In genomic region chr1:105093875-105094274, GRCm38 (mm10) we compare ENCODE assay signal across 28 mouse cellular contexts.
A peak's percentile ranks its signal among the peaks of the same experiment; 100 is the strongest.
DNase-seq lines count a peak whose midpoint lies in the region; ATAC-seq and TF ChIP-seq lines count a peak whose summit lies in the region.
"Had no signal": no experiment of that assay in that cellular context is flagged by ENCODE, and none has a peak within 500 bp of the region (broad histone marks: within the 10 kb centered on the region; RNA-seq: fewer than 3 reads in every experiment).

No protein-coding gene starts in this region.

- H3K9ac ChIP-seq in CH12.LX (ENCODE audit: insufficient read depth, low read depth) = no peak overlapping the region
- no peak overlapping the region for H3K9ac ChIP-seq in forebrain, embryonic 16.5 days (replicated peaks; ENCODE audit: low read depth, low read length)
- H3K9ac ChIP-seq: hindbrain, embryonic 15.5 days; limb, embryonic 15.5 days; liver, embryonic 13.5 days; midbrain, embryonic 13.5 days had no signal

- TF ChIP-seq EP300 in CH12.LX (IDR thresholded peaks at IDR 0.05; ENCODE audit: low read length) = no peak

- peaks cover 8% of the 10 kb centered on the region for H3K27me3 ChIP-seq in CH12.LX (replicated peaks)
- H3K27me3 ChIP-seq in forebrain, embryonic 16.5 days (replicated peaks; ENCODE audit: control insufficient read depth, insufficient read depth, low read length) = no peaks in the 10 kb centered on the region
- H3K27me3 ChIP-seq: hindbrain, embryonic 15.5 days; limb, embryonic 15.5 days; liver, embryonic 13.5 days; megakaryocyte, embryonic 14.5 days; midbrain, embryonic 13.5 days had no signal

- TF ChIP-seq POLR2A in CH12.LX (IDR thresholded peaks at IDR 0.05; ENCODE audit: low read depth, low read length) = no peak

- H3K4me2 ChIP-seq in CH12.LX (ENCODE audit: insufficient read depth, low read depth, poor library complexity, severe bottlenecking) = no peak overlapping the region
- no peak overlapping the region for H3K4me2 ChIP-seq in forebrain, embryonic 16.5 days (ENCODE audit: low read length)
- H3K4me2 ChIP-seq: hindbrain, embryonic 15.5 days; limb, embryonic 15.5 days; liver, embryonic 13.5 days; midbrain, embryonic 13.5 days had no signal

- H3K27ac ChIP-seq in CH12.LX (ENCODE audit: insufficient read depth, low read depth) = no peak overlapping the region
- peak overlapping the region; percentile 80 for H3K27ac ChIP-seq in brown adipose tissue, adult 24 weeks (replicated peaks; ENCODE audit: low read depth, low read length)
- no peak overlapping the region for H3K27ac ChIP-seq in forebrain, embryonic 16.5 days (ENCODE audit: low read length)
- H3K27ac ChIP-seq: hindbrain, embryonic 10.5 days; hindbrain, embryonic 15.5 days; kidney, postnatal 0 days; limb, embryonic 10.5 days; limb, embryonic 15.5 days; liver, embryonic 13.5 days; midbrain, embryonic 13.5 days had no signal

- H3K79me2 ChIP-seq in CH12.LX (replicated peaks; ENCODE audit: control insufficient read depth, extremely low read depth, insufficient read depth, poor library complexity, severe bottlenecking) = no peaks in the 10 kb centered on the region

- H3K9me3 ChIP-seq in CH12.LX (replicated peaks; ENCODE audit: low read length) = no peaks in the 10 kb centered on the region
- no peaks in the 10 kb centered on the region for H3K9me3 ChIP-seq in forebrain, embryonic 16.5 days (ENCODE audit: control insufficient read depth, low read length)
- H3K9me3 ChIP-seq: hindbrain, embryonic 10.5 days; hindbrain, embryonic 15.5 days; limb, embryonic 10.5 days; limb, embryonic 15.5 days; liver, embryonic 13.5 days; megakaryocyte, embryonic 14.5 days; midbrain, embryonic 13.5 days had no signal

- peak; percentile 28 to 34 for DNase-seq in frontal cortex, postnatal 36 days (ENCODE audit: low spot score in 2 of 2)
- DNase-seq in frontal cortex, postnatal 25 days (ENCODE audit: low spot score in 2 of 2) = no peak
- DNase-seq in left cerebral cortex, postnatal 36 days (ENCODE audit: low spot score in 2 of 2) = peak; percentile 16 to 23
- DNase-seq in left cerebral cortex, postnatal 4 days = no peak
- no peak for DNase-seq in CH12.LX (ENCODE audit: extremely low read depth)
- DNase-seq in gastrocnemius, postnatal 14 days = no peak
- DNase-seq: adrenal gland, adult 2 months; heart, postnatal 14 days; kidney, adult 2 months; layer of hippocampus, postnatal 36 days; liver, embryonic 13.5 days; lung, adult 18-20 months; lung, postnatal 4 days; retina, postnatal 1 day; spleen, adult 18-20 months; thymus, postnatal 4 days had no signal

- no peaks in the 10 kb centered on the region for H3K36me3 ChIP-seq in CH12.LX (replicated peaks in 1 of 2; ENCODE audit: control insufficient read depth in 1 of 2, insufficient read depth in 1 of 2, low read length in 1 of 2)
- H3K36me3 ChIP-seq in forebrain, embryonic 16.5 days (ENCODE audit: control insufficient read depth, insufficient read depth) = no peaks in the 10 kb centered on the region
- H3K36me3 ChIP-seq: hindbrain, embryonic 10.5 days; hindbrain, embryonic 15.5 days; limb, embryonic 10.5 days; limb, embryonic 15.5 days; liver, embryonic 13.5 days; midbrain, embryonic 13.5 days had no signal

- no peak for ATAC-seq in forebrain, embryonic 16.5 days
- ATAC-seq: forebrain, embryonic 14.5 days; inflammation-experienced regulatory T-cells, adult 6 months; lung, postnatal 0 days; midbrain, embryonic 13.5 days had no signal

- no peaks in the 10 kb centered on the region for H3K4me1 ChIP-seq in CH12.LX (ENCODE audit: control insufficient read depth in 1 of 2, insufficient read depth in 2 of 2)
- H3K4me1 ChIP-seq in brown adipose tissue, adult 24 weeks (ENCODE audit: control insufficient read depth, insufficient read depth, insufficient read length, low read length) = peaks cover 7% of the 10 kb centered on the region; the same call in 1 of the 2 replicates
- H3K4me1 ChIP-seq in forebrain, embryonic 16.5 days (replicated peaks; ENCODE audit: control insufficient read depth, insufficient read depth, low read length) = no peaks in the 10 kb centered on the region
- H3K4me1 ChIP-seq: hindbrain, embryonic 10.5 days; hindbrain, embryonic 15.5 days; limb, embryonic 15.5 days; liver, embryonic 13.5 days; megakaryocyte, embryonic 14.5 days; midbrain, embryonic 13.5 days had no signal

- in situ Hi-C loops in CH12.LX (cut with MboI; ENCODE audit: low pct_ligation_motif_present, low pct_unique_long_range_greater_than_20kb, low sequenced_read_pairs) = no loop called here

- no peak for TF ChIP-seq RAD21 in CH12.LX (IDR thresholded peaks at IDR 0.05; ENCODE audit: low read depth, low read length)

- dilution Hi-C loops in CH12.LX (cut with MboI; ENCODE audit: extremely low pct_ligation_motif_present, extremely low pct_unique_long_range_greater_than_20kb, low sequenced_read_pairs) = no loop called here

- intact Hi-C loops in left cerebral cortex, postnatal 36 days (cut with DNase I) = no loop called here
- intact Hi-C loops in left cerebral cortex, postnatal 4 days (cut with DNase I) = loop anchor here (10.0 kb wide), 1 partner anchor 541 kb away; no protein-coding TSS in a partner anchor
- intact Hi-C loops in gastrocnemius, postnatal 14 days (cut with DNase I; ENCODE audit: low total_unique reads) = no loop called here

- 94% methylated on average over 3 of the region's 3 CpGs for WGBS in forebrain, embryonic 16.5 days

- no peak overlapping the region for H3K4me3 ChIP-seq in CH12.LX (replicated peaks in 1 of 3; ENCODE audit: low read depth in 2 of 3, low read length in 2 of 3, poor library complexity in 1 of 3)
- H3K4me3 ChIP-seq in brown adipose tissue, adult 24 weeks (ENCODE audit: insufficient read depth, low read depth, low read length) = no peak overlapping the region
- no peak overlapping the region for H3K4me3 ChIP-seq in forebrain, embryonic 16.5 days (replicated peaks; ENCODE audit: low read length)
- H3K4me3 ChIP-seq: hindbrain, embryonic 10.5 days; hindbrain, embryonic 15.5 days; limb, embryonic 10.5 days; limb, embryonic 15.5 days; liver, embryonic 13.5 days; megakaryocyte, embryonic 14.5 days; midbrain, embryonic 13.5 days had no signal

- no peak for TF ChIP-seq CTCF in CH12.LX (conservative IDR thresholded peaks at IDR 0.05 in 1 of 2, IDR thresholded peaks at IDR 0.05 in 1 of 2; ENCODE audit: low read depth in 2 of 2, low read length in 2 of 2)

TF ChIP-seq in CH12.LX, 34 proteins besides CTCF, POLR2A, EP300 and RAD21:
- TF ChIP-seq ZNF384 (IDR thresholded peaks at IDR 0.05; ENCODE audit: low read depth, low read length) = no peak
- TF ChIP-seq MAFK (IDR thresholded peaks at IDR 0.05; ENCODE audit: insufficient replicate concordance, low read length) = peak; percentile 49; the same call in 1 of the 2 replicates
TF ChIP-seq in CH12.LX: peak in this region for 1.

Comparison
In these comparisons a context has a peak if more than half of its experiments do, and no peak if none do; other contexts are left out.
1. DNase-seq: peak in frontal cortex, postnatal 36 days (2 of 2) and left cerebral cortex, postnatal 36 days (2 of 2); none in frontal cortex, postnatal 25 days (0 of 2), left cerebral cortex, postnatal 4 days (single experiment), CH12.LX (single experiment) and gastrocnemius, postnatal 14 days (single experiment).